ENCODE assay signal across 30 mouse cellular contexts in the genomic region with DNA sequence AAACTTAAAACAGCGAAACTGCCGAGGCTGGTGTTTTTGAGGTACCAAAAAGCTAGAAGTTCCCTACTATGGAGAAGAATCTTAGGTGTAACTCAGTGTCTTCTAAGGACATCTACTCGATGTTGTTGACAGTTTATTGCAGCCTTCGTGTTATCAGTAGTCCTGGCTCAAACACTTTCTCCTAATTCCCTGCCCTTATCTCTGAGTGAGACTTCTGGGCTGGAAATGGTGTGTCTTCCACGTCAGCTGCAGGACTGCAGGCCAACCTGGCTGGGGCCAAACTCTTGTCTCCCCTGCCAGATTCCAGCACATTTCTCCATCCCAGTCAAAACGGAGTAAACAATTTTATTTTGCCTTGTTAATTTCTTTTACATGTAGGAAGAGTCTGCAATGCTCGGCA. TPM values are rescaled to one million over a fixed set of nuclear protein-coding genes. Genes with fewer than 3 reads are reported as not detected.
DNase-seq lines count a peak whose midpoint lies in the region; ATAC-seq and TF ChIP-seq lines count a peak whose summit lies in the region.
"Had no signal": no experiment of that assay in that cellular context is flagged by ENCODE, and none has a peak within 500 bp of the region (broad histone marks: within the 10 kb centered on the region; RNA-seq: fewer than 3 reads in every experiment).

No protein-coding gene starts in this region.

- no peaks in the 10 kb centered on the region for H3K9me3 ChIP-seq in liver, embryonic 12.5 days (replicated peaks)
- no peaks in the 10 kb centered on the region for H3K9me3 ChIP-seq in liver, postnatal 0 days (ENCODE audit: low read length)
- H3K9me3 ChIP-seq: embryonic facial prominence, embryonic 12.5 days; forebrain, embryonic 10.5 days; forebrain, embryonic 15.5 days; heart, embryonic 13.5 days; hindbrain, embryonic 13.5 days; limb, embryonic 10.5 days; limb, embryonic 15.5 days; lung, embryonic 15.5 days; midbrain, embryonic 13.5 days; neural tube, embryonic 13.5 days; stomach, embryonic 15.5 days had no signal

- H3K27ac ChIP-seq in liver, embryonic 12.5 days, result no peak overlapping the region
- H3K27ac ChIP-seq in liver, postnatal 0 days (ENCODE audit: low read depth), result no peak overlapping the region
- H3K27ac ChIP-seq: embryonic facial prominence, embryonic 12.5 days; forebrain, embryonic 10.5 days; forebrain, embryonic 15.5 days; heart, adult 2 months; heart, embryonic 13.5 days; hindbrain, embryonic 13.5 days; kidney, postnatal 0 days; limb, embryonic 10.5 days; limb, embryonic 15.5 days; lung, embryonic 15.5 days; midbrain, embryonic 13.5 days; neural tube, embryonic 13.5 days; stomach, embryonic 15.5 days had no signal

- H3K4me1 ChIP-seq in liver, embryonic 12.5 days, result peaks cover 44% of the 10 kb centered on the region
- peaks cover 10% of the 10 kb centered on the region for H3K4me1 ChIP-seq in liver, postnatal 0 days (ENCODE audit: insufficient read depth)
- H3K4me1 ChIP-seq: embryonic facial prominence, embryonic 12.5 days; forebrain, embryonic 10.5 days; forebrain, embryonic 15.5 days; hindbrain, embryonic 13.5 days; limb, embryonic 10.5 days; midbrain, embryonic 13.5 days; neural tube, embryonic 13.5 days; stomach, embryonic 15.5 days had no signal

- H3K9ac ChIP-seq in liver, embryonic 12.5 days, result no peak overlapping the region
- H3K9ac ChIP-seq in liver, postnatal 0 days (replicated peaks), result no peak overlapping the region
- H3K9ac ChIP-seq: embryonic facial prominence, embryonic 12.5 days; forebrain, embryonic 15.5 days; heart, embryonic 13.5 days; hindbrain, embryonic 13.5 days; limb, embryonic 15.5 days; lung, embryonic 15.5 days; midbrain, embryonic 13.5 days; neural tube, embryonic 13.5 days; stomach, embryonic 15.5 days had no signal

- no peak overlapping the region for H3K4me2 ChIP-seq in liver, embryonic 12.5 days
- H3K4me2 ChIP-seq in liver, postnatal 0 days (ENCODE audit: low read depth, low read length), result no peak overlapping the region
- H3K4me2 ChIP-seq: embryonic facial prominence, embryonic 12.5 days; forebrain, embryonic 15.5 days; heart, embryonic 13.5 days; hindbrain, embryonic 13.5 days; limb, embryonic 15.5 days; lung, embryonic 15.5 days; midbrain, embryonic 13.5 days; neural tube, embryonic 13.5 days; stomach, embryonic 15.5 days had no signal

- no peaks in the 10 kb centered on the region for H3K36me3 ChIP-seq in liver, embryonic 12.5 days
- H3K36me3 ChIP-seq in liver, postnatal 0 days (replicated peaks; ENCODE audit: insufficient read depth, low read length), result no peaks in the 10 kb centered on the region
- H3K36me3 ChIP-seq: embryonic facial prominence, embryonic 12.5 days; forebrain, embryonic 10.5 days; forebrain, embryonic 15.5 days; heart, embryonic 13.5 days; hindbrain, embryonic 13.5 days; limb, embryonic 10.5 days; limb, embryonic 15.5 days; lung, embryonic 15.5 days; midbrain, embryonic 13.5 days; neural tube, embryonic 13.5 days; stomach, embryonic 15.5 days had no signal

- peaks cover 11% of the 10 kb centered on the region for H3K27me3 ChIP-seq in liver, embryonic 12.5 days (replicated peaks)
- no peaks in the 10 kb centered on the region for H3K27me3 ChIP-seq in liver, postnatal 0 days (ENCODE audit: insufficient read depth, low read length)
- H3K27me3 ChIP-seq: embryonic facial prominence, embryonic 12.5 days; forebrain, embryonic 15.5 days; heart, embryonic 13.5 days; hindbrain, embryonic 13.5 days; limb, embryonic 15.5 days; lung, embryonic 15.5 days; midbrain, embryonic 13.5 days; neural tube, embryonic 13.5 days; stomach, embryonic 15.5 days had no signal

- peak; percentile 81 for ATAC-seq in liver, embryonic 12.5 days
- ATAC-seq in liver, postnatal 0 days, result peak; percentile 49
- ATAC-seq: forebrain, embryonic 15.5 days; intestine, embryonic 16.5 days; midbrain, embryonic 13.5 days had no signal

- no peak overlapping the region for H3K4me3 ChIP-seq in liver, embryonic 12.5 days
- no peak overlapping the region for H3K4me3 ChIP-seq in liver, postnatal 0 days (ENCODE audit: low read depth, low read length)
- H3K4me3 ChIP-seq: embryonic facial prominence, embryonic 12.5 days; forebrain, embryonic 10.5 days; forebrain, embryonic 15.5 days; heart, adult 2 months; heart, embryonic 13.5 days; hindbrain, embryonic 13.5 days; limb, embryonic 10.5 days; limb, embryonic 15.5 days; lung, embryonic 15.5 days; megakaryocyte, embryonic 14.5 days; midbrain, embryonic 13.5 days; neural tube, embryonic 13.5 days; stomach, embryonic 15.5 days had no signal

- no peak for TF ChIP-seq CTCF in liver, postnatal 0 days (IDR thresholded peaks at IDR 0.05; ENCODE audit: low read depth)

- DNase-seq in heart, postnatal 10 days, result peak; percentile 37 to 48
- DNase-seq in heart, adult 8-10 months (ENCODE audit: low spot score), result no peak
- DNase-seq in liver, postnatal 0 days, result no peak
- DNase-seq in cerebellum, postnatal 10 days, result no peak
- DNase-seq in spleen, postnatal 10 days (ENCODE audit: low spot score in 2 of 2), result no peak
- no peak for DNase-seq in left cerebral cortex, postnatal 36 days (ENCODE audit: low spot score in 2 of 2)
- DNase-seq: adrenal gland, postnatal 36 days; cerebellum, adult 8-10 months; embryo, embryonic 11 days; gastrocnemius, postnatal 36 days; heart, adult 2 months; heart, postnatal 4 days; kidney, adult 8-10 months; kidney, postnatal 4 days; lung, postnatal 36 days had no signal

- intact Hi-C loops in heart, postnatal 10 days (cut with DNase I), result no loop called here
- intact Hi-C loops in left cerebral cortex, postnatal 36 days (cut with DNase I), result no loop called here

- WGBS in liver, embryonic 12.5 days (ENCODE audit: insufficient replicate concordance), result 25% methylated on average over 7 of the region's 7 CpGs
- 42% methylated on average over 7 of the region's 7 CpGs for WGBS in liver, postnatal 0 days (ENCODE audit: insufficient replicate concordance)

- peak; percentile 31; the same call in 1 of the 2 replicates for TF ChIP-seq EP300 in liver, postnatal 0 days (IDR thresholded peaks at IDR 0.05; ENCODE audit: low read depth)

RNA-seq across cellular contexts. Expression of a gene that starts 48.3 kb away (rescaled TPM):
- 100 to 1,000 TPM; 124 to 160 TPM for total RNA-seq in heart, postnatal 10 days (2021)
- total RNA-seq in heart, adult 8-10 months (2022), result 10 to 100 TPM; 62.5 to 87.5 (median 77.7) TPM
- 16.7 and 18.6 TPM in 2 replicates for polyA plus RNA-seq in liver, embryonic 12.5 days (2016; fragmentation: Nextera tagmentation; extraction: Ambion mirVana)
- polyA plus RNA-seq in liver, postnatal 0 days (2015; fragmentation: Nextera tagmentation; extraction: Ambion mirVana), result 7.9 and 9.6 TPM in 2 replicates
- 1 to 10 TPM; 7.3 to 7.5 TPM for total RNA-seq in left cerebral cortex, postnatal 36 days (2021)

Comparison
In these comparisons a context has a peak if more than half of its experiments do, and no peak if none do; other contexts are left out.
1. DNase-seq: peak in heart, postnatal 10 days (2 of 2); none in heart, adult 8-10 months (single experiment), liver, postnatal 0 days (single experiment), cerebellum, postnatal 10 days (0 of 2), spleen, postnatal 10 days (0 of 2) and left cerebral cortex, postnatal 36 days (0 of 2).
2. RNA of a gene that starts 48.3 kb away (total RNA-seq): 124 to 160 TPM in heart, postnatal 10 days and 62.5 to 87.5 TPM in heart, adult 8-10 months; 7.3 to 7.5 TPM in left cerebral cortex, postnatal 36 days; every median in the first group is over 4 times any median in the second.